Mouse (Mus musculus): Measurements from ENCODE around the gene Itga9.

DNA sequence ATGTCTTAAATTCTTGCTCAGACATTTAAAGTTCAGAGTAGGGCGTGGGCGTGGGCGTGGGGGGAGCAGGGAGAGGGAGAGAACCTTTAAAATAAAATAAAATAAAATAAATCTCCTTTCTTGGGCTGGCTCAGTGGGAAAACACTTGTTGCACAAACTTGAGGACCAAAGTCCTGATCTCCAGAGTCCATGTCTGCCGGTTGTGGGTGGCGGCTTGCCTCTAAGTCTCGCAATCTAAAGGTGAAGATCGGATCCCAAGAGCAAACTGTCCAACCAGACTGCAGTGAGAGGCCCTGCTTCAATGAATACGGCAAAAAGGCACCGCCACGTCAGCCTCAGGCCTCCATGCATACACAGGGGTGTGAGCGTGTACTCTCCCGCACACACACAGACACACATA is 333.3 kb downstream of the Itga9 start:
- TF ChIP-seq POLR2A (IDR thresholded peaks at IDR 0.05; ENCODE audit: extremely low read depth, insufficient read depth, low read length) (no peak), CTCF (IDR thresholded peaks at IDR 0.05; ENCODE audit: low read depth, low read length) (no peak)

Measured in liver, adult 2 months (tissue).